Mouse (Mus musculus) heart, adult 9 months (tissue): ENCODE data around the gene Nol7.

Source experiments
- DNase-seq, 2 experiments: peaks; one replicate each; pipeline ENCODE4 v3.0.0; 2022; ENCODE audit warnings: low spot score in 2 of 2

The Nol7 gene

DNA sequence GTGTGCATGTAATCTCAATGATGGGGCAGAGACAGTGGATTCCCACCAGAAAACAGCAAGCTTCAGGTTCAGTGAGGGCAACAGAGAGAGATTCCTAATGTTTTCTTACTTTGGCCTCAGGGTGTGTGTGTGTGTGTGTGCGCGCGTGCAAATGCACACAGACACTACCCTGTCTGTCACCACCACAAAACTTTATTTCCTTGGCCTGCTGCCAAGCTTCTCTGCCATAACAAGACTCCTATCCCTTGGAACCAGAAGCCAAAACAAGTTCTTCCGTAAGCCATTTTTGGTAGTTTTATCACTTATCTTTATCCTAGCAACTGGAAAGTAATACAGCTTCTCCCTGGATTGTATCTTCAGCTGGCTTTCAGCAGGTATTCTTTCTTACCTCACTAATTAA is 30.2 kb downstream of the Nol7 start:
- DNase-seq = no peak

DNA sequence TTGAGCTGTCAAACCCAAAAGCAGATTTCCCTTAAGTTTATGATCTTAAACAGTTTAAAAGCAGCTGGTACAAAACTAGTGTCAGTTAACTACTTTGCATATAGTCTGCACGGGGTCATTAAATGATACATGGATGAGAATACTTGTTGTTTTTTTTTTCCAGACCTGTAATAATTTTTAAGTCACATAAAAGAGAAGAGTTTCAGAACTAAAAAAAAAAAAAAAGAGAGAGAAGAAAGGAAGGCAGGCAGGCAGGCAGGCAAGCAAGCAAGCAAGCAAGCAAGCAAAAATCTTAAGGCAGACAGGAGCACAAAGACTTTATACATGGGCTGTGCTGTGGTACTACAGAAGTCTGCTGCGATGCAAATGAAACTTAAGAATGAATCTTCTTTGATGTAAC is 35.2 kb downstream of the Nol7 start:
- no peak for DNase-seq

DNA sequence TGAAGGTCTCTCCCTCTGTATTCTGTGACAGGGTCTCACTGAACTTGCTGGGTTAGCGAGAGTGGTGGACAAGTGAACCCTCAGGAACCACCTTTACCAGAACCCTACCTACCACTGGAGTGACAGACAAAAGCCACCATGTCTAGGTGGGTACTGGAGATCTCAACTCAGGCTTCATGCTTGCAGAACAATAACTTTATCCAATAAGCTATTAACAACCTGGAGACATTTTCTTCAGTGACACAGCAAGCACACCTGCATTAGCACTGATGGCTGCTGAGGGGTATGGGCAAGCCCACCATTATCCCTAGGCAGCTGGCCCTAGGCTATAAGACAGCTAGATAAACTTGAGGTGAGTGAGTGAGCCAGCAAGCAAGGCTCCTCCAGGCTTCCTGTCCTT is 42.2 kb downstream of the Nol7 start:
- DNase-seq = no peak

DNA sequence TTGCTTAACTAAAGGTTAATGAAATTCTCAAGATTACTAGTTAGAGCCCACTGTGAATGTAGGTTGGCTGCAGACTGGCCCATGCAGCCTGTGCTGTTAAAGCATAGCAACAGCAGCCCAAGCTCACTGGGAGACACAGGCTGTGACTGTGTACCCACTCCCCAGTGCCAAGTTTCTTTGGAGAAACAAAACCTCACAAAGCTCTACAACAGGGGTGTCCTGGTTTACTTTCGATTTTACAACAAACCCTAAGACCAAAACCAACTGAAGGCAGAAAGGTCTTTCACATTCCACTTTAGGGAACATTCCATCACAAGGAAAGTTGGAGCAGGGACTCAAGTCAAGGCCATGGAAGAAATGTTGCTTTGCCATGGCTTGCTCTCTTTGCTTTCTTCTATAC is 44.4 kb downstream of the Nol7 start:
- no peak for DNase-seq

DNA sequence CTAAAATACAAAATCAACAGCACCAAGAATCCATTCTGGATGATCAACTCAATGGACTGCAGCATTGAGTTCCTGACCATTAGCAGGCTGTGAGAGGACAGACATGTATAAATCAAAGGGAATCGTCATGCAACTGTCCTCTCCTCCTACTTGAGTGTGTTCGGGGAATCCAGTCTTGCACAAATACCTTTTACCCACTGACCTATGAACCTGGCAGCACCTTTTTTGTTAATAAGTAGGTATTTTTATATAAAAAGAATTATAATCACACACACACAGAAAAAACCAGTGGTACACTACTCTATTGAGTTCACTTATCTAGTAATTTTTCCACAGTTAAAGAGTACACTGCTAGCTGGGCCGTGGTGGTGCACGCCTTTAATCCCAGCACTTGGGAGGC is 45.5 kb downstream of the Nol7 start:
- no peak for DNase-seq

DNA sequence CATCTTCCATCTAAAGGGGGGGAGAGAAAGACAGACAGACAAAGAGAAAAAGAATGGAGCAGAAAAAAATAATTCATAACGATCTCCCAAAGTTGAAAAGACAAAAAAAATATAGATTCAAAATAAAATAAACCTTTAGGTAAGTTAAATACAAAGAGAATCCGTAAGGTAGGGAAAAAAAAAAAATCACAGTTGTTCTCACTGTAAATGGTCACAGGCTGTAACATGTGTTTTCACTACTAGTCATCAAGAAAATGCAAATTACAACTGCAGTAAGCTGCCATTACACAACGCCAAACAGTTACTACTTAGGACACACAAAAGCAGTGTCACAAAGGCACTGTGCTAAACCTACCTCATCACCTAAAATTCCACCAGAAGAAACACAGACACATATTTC is 46.5 kb downstream of the Nol7 start:
- no peak for DNase-seq

DNA sequence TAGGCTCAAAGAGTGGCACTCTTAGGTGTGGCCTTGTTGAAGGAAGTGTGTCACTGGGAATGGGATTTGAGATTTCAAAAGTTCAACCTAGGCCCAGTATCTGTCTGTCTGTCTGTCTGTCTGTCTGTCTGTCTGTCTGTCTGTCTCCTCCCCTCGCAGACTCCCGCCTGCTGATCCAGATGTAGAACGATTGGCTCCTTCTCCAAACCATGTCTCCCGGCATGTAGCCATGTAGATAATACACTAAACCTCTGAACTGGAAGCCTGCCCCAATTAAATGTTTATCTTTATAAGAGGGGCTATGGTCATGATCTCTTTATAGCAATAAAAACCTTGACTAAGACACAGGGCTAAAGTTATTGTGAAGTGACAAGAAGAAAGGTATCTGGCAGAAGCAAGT is 47.6 kb downstream of the Nol7 start:
- no peak for DNase-seq

DNA sequence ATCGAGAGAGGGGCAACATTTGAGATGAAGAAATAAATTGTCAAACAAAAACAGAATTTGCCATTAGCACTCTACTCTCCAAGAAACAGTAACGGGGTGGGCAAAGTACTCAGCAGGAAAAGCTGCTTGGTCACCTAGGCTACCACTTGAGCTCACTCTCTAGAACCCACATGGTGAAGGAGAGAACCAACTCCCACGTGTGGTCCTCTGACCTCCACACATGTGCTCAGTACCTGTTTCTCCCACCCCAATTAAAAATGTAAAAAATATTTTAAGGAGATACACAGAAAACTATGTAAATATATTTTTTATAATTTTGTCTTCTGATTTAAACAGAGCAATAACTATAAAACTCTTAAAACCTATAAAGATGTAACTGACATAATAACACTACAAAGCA is 49.5 kb downstream of the Nol7 start:
- no peak for DNase-seq

DNA sequence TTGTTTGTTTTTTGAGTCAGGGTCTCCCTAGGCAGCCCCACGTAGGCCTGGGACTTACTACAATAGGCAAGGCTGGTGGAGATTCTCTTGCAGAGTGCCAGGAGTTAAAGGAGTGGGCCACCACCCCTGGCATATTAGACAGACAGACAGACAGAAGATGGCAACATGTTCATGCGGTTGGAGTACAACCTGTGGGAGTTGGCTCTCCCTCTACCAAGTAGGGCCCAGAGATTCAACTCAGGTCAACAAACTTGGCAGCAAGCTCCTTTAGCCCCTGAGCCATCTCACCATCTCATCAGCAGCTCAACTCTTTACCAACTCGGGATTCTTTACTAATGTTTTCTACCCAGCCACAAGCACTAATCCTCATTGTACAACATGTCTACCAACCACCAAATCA is 52.5 kb downstream of the Nol7 start:
- DNase-seq = no peak

DNA sequence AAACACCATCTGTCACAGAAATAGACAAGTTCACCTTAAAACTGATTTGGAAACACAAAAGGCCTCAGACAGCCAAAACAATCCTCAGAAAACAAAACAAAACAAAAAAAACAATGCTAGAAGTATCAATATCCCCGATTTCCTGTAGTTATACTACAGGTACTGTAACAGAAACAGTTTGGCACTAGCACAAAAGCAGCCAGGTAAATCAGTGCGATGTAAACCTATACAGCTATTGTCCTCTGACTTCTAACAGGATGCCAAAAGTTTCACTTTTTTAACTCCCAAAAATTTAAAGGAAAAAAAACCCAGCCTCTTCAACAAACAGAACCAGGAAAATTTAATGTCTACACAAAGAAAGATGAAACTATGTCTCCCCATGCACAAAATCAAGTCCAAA is 54.0 kb downstream of the Nol7 start:
- DNase-seq = no peak

DNA sequence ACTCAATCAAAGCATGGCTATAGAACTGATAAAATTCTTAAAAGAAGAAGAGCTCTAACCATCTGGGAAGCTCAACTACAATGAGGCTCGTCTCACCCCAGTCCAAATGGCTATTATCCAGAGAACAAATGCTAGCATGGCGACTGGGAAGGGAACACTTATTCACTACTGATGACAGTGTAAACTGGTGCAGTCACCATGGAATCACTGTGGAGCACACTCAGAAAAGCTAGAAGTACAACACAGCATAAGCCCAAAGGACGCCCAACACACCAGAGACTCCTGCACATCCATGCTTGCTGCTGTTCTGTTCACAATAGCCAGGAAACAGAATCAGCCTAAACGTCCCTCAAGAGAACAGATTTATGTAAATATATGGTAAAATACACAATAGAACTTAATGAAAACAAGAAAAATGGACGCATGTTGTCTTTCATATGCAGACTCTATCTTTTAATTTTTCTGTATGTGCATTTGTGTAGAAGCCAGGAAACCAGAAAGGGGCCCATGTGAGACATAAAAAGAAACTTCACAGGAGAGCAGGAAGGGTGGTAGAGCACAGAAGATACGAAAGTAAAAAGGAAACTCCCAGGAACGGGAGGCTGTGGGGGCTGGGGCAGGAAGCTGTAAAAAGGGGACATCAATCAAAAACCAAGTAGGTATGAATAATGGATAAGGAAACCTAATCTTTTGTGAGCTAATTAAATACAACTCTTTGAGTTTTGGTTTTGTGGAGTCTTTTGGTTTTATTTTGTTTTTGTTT is 54.8 kb downstream of the Nol7 start:
- DNase-seq = no peak

DNA sequence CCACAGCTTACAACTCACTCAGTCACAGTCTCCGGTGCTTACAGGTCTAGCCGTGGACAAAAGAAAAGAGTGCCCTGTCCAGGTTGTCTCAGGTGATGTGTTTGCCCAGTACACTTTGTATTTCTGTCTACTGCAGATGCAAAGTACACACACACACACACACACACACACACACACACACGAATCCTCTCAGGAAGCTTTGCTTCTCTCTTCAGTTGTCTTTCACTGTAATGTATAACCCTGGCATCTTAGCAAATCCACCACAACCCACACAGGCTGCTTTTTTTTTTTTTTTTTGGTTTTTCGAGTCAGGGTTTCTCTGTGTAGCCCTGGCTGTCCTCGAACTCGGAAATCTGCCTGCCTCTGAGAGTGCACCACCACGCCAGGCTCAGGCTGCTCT is 56.2 kb downstream of the Nol7 start:
- no peak for DNase-seq
